Mouse (Mus musculus) olfactory bulb, adult 2 months (tissue): ENCODE data around the gene Apba3.

ENCODE experiments used
- CTCF ChIP-seq: fragments of 200-500 bp; IDR thresholded peaks from 2 replicates; pipeline ENCODE4 v1.5.1; 2012; ENCODE audit warnings: low read depth, mild to moderate bottlenecking, low read length, moderate library complexity; ENCODE audit not compliant: insufficient read depth
- POLR2A ChIP-seq: fragments of 200-500 bp; IDR thresholded peaks from 2 replicates; pipeline ENCODE4 v1.6.1; 2012; ENCODE audit warnings: mild to moderate bottlenecking, low read depth, low read length, moderate library complexity; ENCODE audit not compliant: insufficient read depth

DNA sequence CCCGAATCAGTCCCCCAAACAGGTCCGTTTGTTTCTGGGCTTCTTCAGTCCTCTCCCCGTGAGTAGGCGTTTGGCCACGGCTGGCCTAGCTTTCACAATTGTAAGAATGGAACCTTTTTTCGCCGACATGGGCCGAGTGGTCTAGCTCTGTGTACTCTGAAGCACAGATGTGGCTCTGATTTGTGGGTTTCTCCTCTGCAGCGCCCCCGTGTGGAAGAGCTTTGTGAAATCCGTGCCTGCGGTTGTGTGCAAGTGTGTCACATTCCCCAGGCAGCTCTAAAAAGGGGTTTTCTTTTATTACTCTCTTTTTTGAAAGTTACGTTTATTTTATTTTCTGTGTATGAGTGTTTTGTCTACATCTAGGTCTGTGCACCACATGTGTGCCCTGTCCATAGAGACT lies 25.9 kb upstream of the Apba3 start:
- no peak for TF ChIP-seq POLR2A
- peak; percentile 55 for TF ChIP-seq CTCF
